Comparison of ENCODE assay signal across 23 mouse cellular contexts in genomic region chr4:132008191-132008590, GRCm38 (mm10).
DNase-seq lines count a peak whose midpoint lies in the region; ATAC-seq lines count a peak whose summit lies in the region.
"Had no signal": no experiment of that assay in that cellular context is flagged by ENCODE, and none has a peak within 500 bp of the region (broad histone marks: within the 10 kb centered on the region; RNA-seq: fewer than 3 reads in every experiment).

No protein-coding gene starts in this region.

- WGBS in liver, embryonic 13.5 days (ENCODE audit: insufficient replicate concordance): 82% methylated on average over 5 of the region's 5 CpGs
- WGBS in liver, embryonic 11.5 days: 81% methylated on average over 5 of the region's 5 CpGs
- 86% methylated on average over 5 of the region's 5 CpGs for WGBS in forebrain, embryonic 14.5 days

- H3K27ac ChIP-seq in liver, embryonic 13.5 days: 0 out of 2 replicates have a peak overlapping the region, but pooled peaks have one; percentile 39
- H3K27ac ChIP-seq in liver, embryonic 11.5 days (ENCODE audit: low read depth, low read length): no peak overlapping the region
- H3K27ac ChIP-seq in forebrain, embryonic 14.5 days (ENCODE audit: low read depth, low read length): no peak overlapping the region
- H3K27ac ChIP-seq: forebrain, embryonic 13.5 days; heart, adult 2 months; hindbrain, embryonic 15.5 days; limb, embryonic 13.5 days; neural tube, embryonic 13.5 days had no signal

- H3K9me3 ChIP-seq in liver, embryonic 13.5 days (replicated peaks): no peaks in the 10 kb centered on the region
- no peaks in the 10 kb centered on the region for H3K9me3 ChIP-seq in liver, embryonic 11.5 days (ENCODE audit: control insufficient read depth, low read length)
- no peaks in the 10 kb centered on the region for H3K9me3 ChIP-seq in forebrain, embryonic 14.5 days (replicated peaks; ENCODE audit: control insufficient read depth, low read length)
- H3K9me3 ChIP-seq: forebrain, embryonic 13.5 days; hindbrain, embryonic 15.5 days; limb, embryonic 13.5 days; neural tube, embryonic 13.5 days had no signal

- DNase-seq in liver, embryonic 13.5 days: no peak
- DNase-seq in liver, embryonic 11.5 days (ENCODE audit: low spot score): no peak
- peak; percentile 78 for DNase-seq in T-cell, adult 2 months (ENCODE audit: low spot score)
- DNase-seq in induced T-regulatory cell, adult 2 months (ENCODE audit: low read depth): peak; percentile 87
- DNase-seq in splenic B cell, adult 2 months (ENCODE audit: low read depth, low spot score): peak; percentile 52
- DNase-seq in forebrain, embryonic 14.5 days (ENCODE audit: low spot score): no peak
- DNase-seq in gastrocnemius, postnatal 36 days: no peak
- DNase-seq: adrenal gland, postnatal 10 days; cerebellum, adult 11-12 months; gastrocnemius, postnatal 14 days; heart, adult 2 months; heart, postnatal 36 days; lung, embryonic 14.5 days; lung, postnatal 4 days; right cerebral cortex, postnatal 14 days; spleen, adult 18-20 months had no signal

- H3K4me1 ChIP-seq in liver, embryonic 13.5 days (replicated peaks): peaks cover 20% of the 10 kb centered on the region
- no peaks in the 10 kb centered on the region for H3K4me1 ChIP-seq in liver, embryonic 11.5 days (replicated peaks; ENCODE audit: control insufficient read depth, insufficient read depth, low read length)
- H3K4me1 ChIP-seq in forebrain, embryonic 14.5 days (ENCODE audit: control insufficient read depth, insufficient read depth, low read length): no peaks in the 10 kb centered on the region

- intact Hi-C loops in gastrocnemius, postnatal 36 days (cut with DNase I): no loop called here

- no peak overlapping the region for H3K9ac ChIP-seq in liver, embryonic 13.5 days
- no peak overlapping the region for H3K9ac ChIP-seq in liver, embryonic 11.5 days (ENCODE audit: low read depth, low read length)
- H3K9ac ChIP-seq in forebrain, embryonic 14.5 days (ENCODE audit: low read length): no peak overlapping the region
- H3K9ac ChIP-seq: forebrain, embryonic 13.5 days; hindbrain, embryonic 15.5 days; limb, embryonic 13.5 days; lung, embryonic 14.5 days; neural tube, embryonic 13.5 days had no signal

- no peaks in the 10 kb centered on the region for H3K27me3 ChIP-seq in liver, embryonic 13.5 days
- H3K27me3 ChIP-seq in liver, embryonic 11.5 days (replicated peaks; ENCODE audit: control insufficient read depth, insufficient read depth, low read length): no peaks in the 10 kb centered on the region
- no peaks in the 10 kb centered on the region for H3K27me3 ChIP-seq in splenic B cell, adult 2 months (ENCODE audit: control insufficient read depth, insufficient read depth, low read length, poor library complexity, severe bottlenecking)
- no peaks in the 10 kb centered on the region for H3K27me3 ChIP-seq in forebrain, embryonic 14.5 days (replicated peaks; ENCODE audit: control insufficient read depth, insufficient read depth, low read length)
- H3K27me3 ChIP-seq: forebrain, embryonic 13.5 days; hindbrain, embryonic 15.5 days; limb, embryonic 13.5 days; neural tube, embryonic 13.5 days had no signal

- ATAC-seq in liver, embryonic 13.5 days (ENCODE audit: low read depth): no peak
- ATAC-seq in liver, embryonic 11.5 days (replicated peaks; ENCODE audit: low FRiP score): no peak
- no peak for ATAC-seq in forebrain, embryonic 14.5 days
- ATAC-seq: forebrain, embryonic 13.5 days; intestine, postnatal 0 days had no signal

- no peak overlapping the region for H3K4me3 ChIP-seq in liver, embryonic 13.5 days (replicated peaks)
- no peak overlapping the region for H3K4me3 ChIP-seq in liver, embryonic 11.5 days (ENCODE audit: low read depth, low read length)
- no peak overlapping the region for H3K4me3 ChIP-seq in forebrain, embryonic 14.5 days (ENCODE audit: low read depth, low read length)
- H3K4me3 ChIP-seq: erythroblast, embryonic 14.5 days; forebrain, embryonic 13.5 days; heart, adult 2 months; hindbrain, embryonic 15.5 days; limb, embryonic 13.5 days; neural tube, embryonic 13.5 days had no signal

- H3K36me3 ChIP-seq in liver, embryonic 13.5 days: peaks cover 47% of the 10 kb centered on the region
- H3K36me3 ChIP-seq in liver, embryonic 11.5 days (ENCODE audit: control insufficient read depth, insufficient read depth, low read length): peaks cover 27% of the 10 kb centered on the region
- H3K36me3 ChIP-seq in splenic B cell, adult 2 months (ENCODE audit: control insufficient read depth, insufficient read depth, low read length, poor library complexity, severe bottlenecking): peaks cover 9% of the 10 kb centered on the region; the same call in 1 of the 2 replicates
- peaks cover 15% of the 10 kb centered on the region; the same call in 1 of the 2 replicates for H3K36me3 ChIP-seq in forebrain, embryonic 14.5 days (ENCODE audit: control insufficient read depth, insufficient read depth, low read length)

- H3K4me2 ChIP-seq in liver, embryonic 13.5 days: no peak overlapping the region
- H3K4me2 ChIP-seq in liver, embryonic 11.5 days: no peak overlapping the region
- no peak overlapping the region for H3K4me2 ChIP-seq in forebrain, embryonic 14.5 days (ENCODE audit: low read length)
- H3K4me2 ChIP-seq: forebrain, embryonic 13.5 days; hindbrain, embryonic 15.5 days; limb, embryonic 13.5 days; lung, embryonic 14.5 days; midbrain, embryonic 11.5 days; neural tube, embryonic 13.5 days had no signal

Comparison
In these comparisons a context has a peak if more than half of its experiments do, and no peak if none do; other contexts are left out.
1. DNase-seq: peak in T-cell, adult 2 months (single experiment), induced T-regulatory cell, adult 2 months (single experiment) and splenic B cell, adult 2 months (single experiment); none in liver, embryonic 13.5 days (single experiment), liver, embryonic 11.5 days (single experiment), forebrain, embryonic 14.5 days (single experiment) and gastrocnemius, postnatal 36 days (0 of 2).